Mouse (Mus musculus): ENCODE measurements around the gene Igsf9b.

The Igsf9b gene

GRCm38 (mm10) chr9:27369108-27369507 lies 70.1 kb downstream of the Igsf9b start:
- ChIA-PET CTCF (no interaction called here), POLR2A (no interaction called here)

GRCm38 (mm10) chr9:27375746-27376145 lies 76.7 kb downstream of the Igsf9b start:
- ChIA-PET CTCF (no interaction called here), POLR2A (no interaction called here)

GRCm38 (mm10) chr9:27386951-27387350 lies 87.9 kb downstream of the Igsf9b start:
- ChIA-PET POLR2A (no interaction called here), CTCF (no interaction called here)

- ChIA-PET POLR2A (no interaction called here), CTCF (no interaction called here)
These were observed 97.5 kb downstream of the Igsf9b start, which contains the start of gene Spata19 for GRCm38 (mm10) chr9:27396500-27396899. Gene Spata19 (plus strand): TSS chr9:27396800.

GRCm38 (mm10) chr9:27401169-27401568 lies 102.2 kb downstream of the Igsf9b start:
- ChIA-PET CTCF (no interaction called here), POLR2A (no interaction called here)

All from embryonic stem cell, embryonic (primary cell).